Mouse (Mus musculus): ENCODE results near the gene Cd274. TPM values are rescaled to one million over a fixed set of nuclear protein-coding genes. Genes with fewer than 3 reads are reported as not detected.

Cd274 gene
- 1.5 and 1.9 TPM in 2 replicates for polyA plus RNA-seq (2012; rRNA removed)

DNA sequence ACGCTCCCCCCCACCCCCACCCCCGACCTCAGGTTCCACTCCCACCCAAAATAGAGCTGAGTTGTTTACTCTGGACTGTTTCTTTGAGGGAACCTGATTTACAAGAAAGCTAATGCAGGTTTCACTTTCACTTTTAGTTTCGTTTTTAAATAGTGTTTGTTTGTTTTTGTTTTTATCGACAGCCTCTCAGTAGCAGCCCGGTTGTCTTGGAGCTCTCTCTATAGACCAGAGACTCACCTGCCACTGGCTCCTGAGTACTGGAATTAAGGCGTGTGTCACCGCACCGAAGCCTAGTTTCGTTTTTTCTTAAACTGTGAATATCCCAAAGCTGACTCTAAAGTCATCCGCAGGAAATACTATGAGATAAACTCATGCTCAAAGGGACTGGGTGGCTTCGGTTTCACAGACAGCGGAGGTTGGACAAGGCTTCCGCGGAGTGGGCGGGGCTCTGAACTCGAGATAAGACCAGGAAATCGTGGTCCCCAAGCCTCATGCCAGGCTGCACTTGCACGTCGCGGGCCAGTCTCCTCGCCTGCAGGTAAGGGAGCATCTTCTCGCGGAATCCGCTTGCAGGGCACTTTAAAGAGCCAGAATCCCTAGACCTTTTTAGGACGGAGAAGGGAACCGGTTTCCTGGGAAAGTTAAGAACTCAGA, at the start of gene Cd274, which contains the start of gene Plgrkt:
Gene Cd274 (plus strand): TSS at position 487 of the 654 bp plus-strand sequence.
Gene Plgrkt (minus strand): TSS at position 422 of the 654 bp plus-strand sequence.
- TF ChIP-seq POLR2A (IDR thresholded peaks at IDR 0.05; ENCODE audit: extremely low read depth, insufficient read depth, low read length): no peak
- no peak for TF ChIP-seq CTCF (IDR thresholded peaks at IDR 0.05; ENCODE audit: extremely low read depth, insufficient read depth, low read length)
- Histone ChIP-seq H3K27ac (ENCODE audit: insufficient read depth, low read length) (no peak within 1 kb of the TSS), H3K4me1 (ENCODE audit: control insufficient read depth, insufficient read depth, low read length) (peaks cover 2% of the 10 kb centered on the region; the same call in 1 of the 2 replicates), H3K4me3 (ENCODE audit: insufficient read depth, low read length) (peak within 1 kb of the TSS; percentile 62)

GRCm38 (mm10) chr19:29323416-29324049, 43.7 kb upstream of the Cd274 start:
- H3K4me3 ChIP-seq (ENCODE audit: insufficient read depth, low read length): no peak overlapping the region
- no peak overlapping the region for H3K27ac ChIP-seq (ENCODE audit: insufficient read depth, low read length)
- no peak for TF ChIP-seq CTCF (IDR thresholded peaks at IDR 0.05; ENCODE audit: extremely low read depth, insufficient read depth, low read length)
- no peak for TF ChIP-seq POLR2A (IDR thresholded peaks at IDR 0.05; ENCODE audit: extremely low read depth, insufficient read depth, low read length)
- H3K4me1 ChIP-seq (ENCODE audit: control insufficient read depth, insufficient read depth, low read length): no peaks in the 10 kb centered on the region

GRCm38 (mm10) chr19:29325053-29325851, 42.0 kb upstream of the Cd274 start, which contains the start of gene Insl6:
Insl6 (minus strand) TSS chr19:29325356.
- peak within 1 kb of the TSS; percentile 33 for H3K4me3 ChIP-seq (ENCODE audit: insufficient read depth, low read length)
- no peak for TF ChIP-seq CTCF (IDR thresholded peaks at IDR 0.05; ENCODE audit: extremely low read depth, insufficient read depth, low read length)
- TF ChIP-seq POLR2A (IDR thresholded peaks at IDR 0.05; ENCODE audit: extremely low read depth, insufficient read depth, low read length): no peak
- no peaks in the 10 kb centered on the region for H3K4me1 ChIP-seq (ENCODE audit: control insufficient read depth, insufficient read depth, low read length)
- H3K27ac ChIP-seq (ENCODE audit: insufficient read depth, low read length): no peak within 1 kb of the TSS

DNA sequence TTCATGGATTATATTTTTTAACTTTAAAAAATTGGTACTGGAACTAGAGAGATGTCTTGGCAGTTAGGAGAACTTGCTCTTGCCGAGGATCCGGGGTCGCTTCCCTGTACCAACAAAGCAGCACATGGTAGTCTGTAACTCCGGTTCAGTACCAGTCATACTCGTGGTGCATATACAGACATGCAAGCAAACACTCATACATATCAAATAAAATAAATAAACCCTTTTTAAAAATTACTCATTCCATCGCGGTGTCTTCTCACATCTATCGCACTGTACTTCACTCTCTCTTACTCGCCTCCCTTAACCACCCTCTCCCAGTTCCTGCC, 41.4 kb upstream of the Cd274 start:
- H3K4me1 ChIP-seq (ENCODE audit: control insufficient read depth, insufficient read depth, low read length): no peaks in the 10 kb centered on the region
- no peak overlapping the region for H3K27ac ChIP-seq (ENCODE audit: insufficient read depth, low read length)
- H3K4me3 ChIP-seq (ENCODE audit: insufficient read depth, low read length): no peak overlapping the region
- TF ChIP-seq POLR2A (IDR thresholded peaks at IDR 0.05; ENCODE audit: extremely low read depth, insufficient read depth, low read length) (no peak), CTCF (IDR thresholded peaks at IDR 0.05; ENCODE audit: extremely low read depth, insufficient read depth, low read length) (no peak)

DNA sequence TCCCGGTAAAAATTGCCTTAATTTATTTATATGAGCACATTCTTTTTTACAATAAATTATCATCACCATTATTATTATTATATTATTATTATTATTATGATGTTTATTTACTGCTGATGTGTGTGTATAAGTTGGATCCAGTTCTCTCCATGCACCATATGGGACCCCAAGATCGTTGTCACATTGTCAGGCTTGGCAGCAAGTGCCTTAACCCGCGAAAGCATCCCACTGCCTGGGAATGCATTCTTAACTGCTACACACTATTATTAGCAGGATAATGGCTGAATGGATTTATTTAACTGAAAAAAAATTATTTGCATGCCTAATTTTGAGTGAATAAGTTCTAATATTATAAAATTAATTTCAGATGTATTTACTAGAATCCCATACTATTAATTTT, 40.9 kb upstream of the Cd274 start:
- TF ChIP-seq POLR2A (IDR thresholded peaks at IDR 0.05; ENCODE audit: extremely low read depth, insufficient read depth, low read length): no peak
- TF ChIP-seq CTCF (IDR thresholded peaks at IDR 0.05; ENCODE audit: extremely low read depth, insufficient read depth, low read length): no peak
- H3K4me1 ChIP-seq (ENCODE audit: control insufficient read depth, insufficient read depth, low read length): no peaks in the 10 kb centered on the region
- H3K27ac ChIP-seq (ENCODE audit: insufficient read depth, low read length): no peak overlapping the region
- no peak overlapping the region for H3K4me3 ChIP-seq (ENCODE audit: insufficient read depth, low read length)

- no peak overlapping the region for H3K27ac ChIP-seq (ENCODE audit: insufficient read depth, low read length)
- TF ChIP-seq CTCF (IDR thresholded peaks at IDR 0.05; ENCODE audit: extremely low read depth, insufficient read depth, low read length) (no peak), POLR2A (IDR thresholded peaks at IDR 0.05; ENCODE audit: extremely low read depth, insufficient read depth, low read length) (no peak)
- H3K4me3 ChIP-seq (ENCODE audit: insufficient read depth, low read length): no peak overlapping the region
- H3K4me1 ChIP-seq (ENCODE audit: control insufficient read depth, insufficient read depth, low read length): no peaks in the 10 kb centered on the region
These were observed 40.3 kb upstream of the Cd274 start for GRCm38 (mm10) chr19:29326822-29327552.

DNA sequence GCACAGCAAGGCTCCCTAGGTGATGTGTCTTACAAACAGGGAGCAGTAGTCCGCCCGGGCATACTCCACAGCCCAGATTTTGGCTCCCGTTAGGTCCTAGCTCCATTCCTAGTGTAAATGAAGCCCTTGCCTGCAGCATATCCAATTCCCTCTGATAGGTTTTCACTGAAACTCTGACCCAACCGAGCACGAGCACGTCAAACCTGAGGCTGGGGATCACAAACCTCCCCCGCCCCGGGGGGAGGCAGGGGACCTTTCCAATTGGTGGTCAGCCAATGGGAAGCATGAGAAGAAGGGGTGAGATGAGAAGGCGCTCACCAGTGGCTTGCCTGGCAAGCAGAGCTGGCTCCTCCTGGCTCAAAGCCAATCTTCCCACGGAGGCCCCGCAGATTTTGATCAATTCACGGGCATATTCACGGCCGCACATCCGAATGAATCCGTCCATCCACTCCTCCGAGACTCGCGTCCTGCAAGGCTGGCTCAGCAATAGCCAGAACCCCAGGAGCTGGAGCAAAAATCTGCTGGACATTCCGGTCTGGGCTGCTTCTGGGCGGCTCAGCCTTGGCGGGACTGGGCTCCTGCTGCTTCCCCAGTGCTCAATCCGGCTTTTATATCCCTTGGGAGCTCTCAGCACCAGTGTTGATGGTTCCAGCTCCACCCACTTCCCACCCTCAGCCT, 33.0 kb upstream of the Cd274 start, which contains the start of gene Rln1:
Gene Rln1 (minus strand): TSS at position 603 of the 678 bp plus-strand sequence.
- Histone ChIP-seq H3K4me1 (ENCODE audit: control insufficient read depth, insufficient read depth, low read length) (no peaks in the 10 kb centered on the region), H3K4me3 (ENCODE audit: insufficient read depth, low read length) (peak within 1 kb of the TSS; percentile 29), H3K27ac (ENCODE audit: insufficient read depth, low read length) (no peak within 1 kb of the TSS)
- no peak for TF ChIP-seq CTCF (IDR thresholded peaks at IDR 0.05; ENCODE audit: extremely low read depth, insufficient read depth, low read length)
- TF ChIP-seq POLR2A (IDR thresholded peaks at IDR 0.05; ENCODE audit: extremely low read depth, insufficient read depth, low read length): no peak

DNA sequence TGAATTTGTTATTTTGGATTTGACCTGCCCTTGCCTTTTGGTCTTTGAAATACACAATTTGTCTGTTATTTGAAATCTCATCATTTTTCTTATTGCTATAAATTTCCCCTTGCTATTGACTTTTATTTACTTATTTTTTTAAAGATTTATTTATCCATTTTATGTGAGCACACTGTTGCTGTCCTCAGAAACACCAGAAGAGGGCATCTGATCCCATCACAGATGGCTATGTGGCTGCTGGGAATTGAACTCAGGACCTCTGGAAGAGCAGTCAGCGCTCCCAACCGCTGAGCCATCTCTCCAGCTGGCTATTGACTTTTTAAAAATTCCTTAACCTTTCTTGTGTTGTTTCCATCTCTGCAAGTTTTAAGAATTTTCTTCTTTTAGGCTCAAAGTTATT, 30.6 kb upstream of the Cd274 start:
- Histone ChIP-seq H3K4me3 (ENCODE audit: insufficient read depth, low read length) (no peak overlapping the region), H3K4me1 (ENCODE audit: control insufficient read depth, insufficient read depth, low read length) (no peaks in the 10 kb centered on the region), H3K27ac (ENCODE audit: insufficient read depth, low read length) (no peak overlapping the region)
- TF ChIP-seq CTCF (IDR thresholded peaks at IDR 0.05; ENCODE audit: extremely low read depth, insufficient read depth, low read length) (no peak), POLR2A (IDR thresholded peaks at IDR 0.05; ENCODE audit: extremely low read depth, insufficient read depth, low read length) (no peak)

Measured in cortical plate, adult 2 months (tissue).